Mouse (Mus musculus) lung, embryonic 14.5 days (tissue): ENCODE measurements around the gene Gpc6. TPM values are rescaled to one million over a fixed set of nuclear protein-coding genes. Genes with fewer than 3 reads are reported as not detected.
A peak's percentile ranks its signal among the peaks of the same experiment; 100 is the strongest.

Source experiments
- ATAC-seq: fragments of 200-750 bp; cut with Nextera tagmentation; 2 replicates; pipeline ENCODE4 v1.8.0; 2017; ENCODE audit warnings: mild to moderate bottlenecking, moderate TSS enrichment, moderate library complexity; ENCODE audit not compliant: insufficient read depth
- DNase-seq: peaks from one replicate; pipeline ENCODE4 v3.0.0-alpha.2; 2015
- H3K27ac ChIP-seq: fragments of 300-500 bp; sonication (generic); 2 replicates; pipeline ENCODE4 v1.5.1; 2014; ENCODE audit warnings: low read depth, mild to moderate bottlenecking, moderate library complexity
- H3K27me3 ChIP-seq: fragments of 300-500 bp; sonication (generic); 2 replicates; pipeline ENCODE4 v1.6.1; 2014; ENCODE audit warnings: low read length, control low read depth; ENCODE audit not compliant: insufficient read depth
- H3K36me3 ChIP-seq: fragments of 300-500 bp; sonication (generic); 2 replicates; pipeline ENCODE4 v1.6.1; 2014; ENCODE audit warnings: control low read depth; ENCODE audit not compliant: insufficient read depth
- H3K4me1 ChIP-seq: fragments of 300-500 bp; sonication (generic); 2 replicates; pipeline ENCODE4 v1.6.1; 2014; ENCODE audit warnings: antibody characterized with exemption, control low read depth; ENCODE audit not compliant: insufficient read depth
- H3K4me2 ChIP-seq: fragments of 300-500 bp; sonication (generic); 2 replicates; pipeline ENCODE4 v1.6.1; 2014; ENCODE audit warnings: mild to moderate bottlenecking
- H3K4me3 ChIP-seq: fragments of 300-500 bp; sonication (generic); 2 replicates; pipeline ENCODE4 v1.5.1; 2014; ENCODE audit warnings: low read depth, low read length
- H3K9ac ChIP-seq: fragments of 300-500 bp; sonication (generic); 2 replicates; pipeline ENCODE4 v1.6.1; 2014
- H3K9me3 ChIP-seq: fragments of 300-500 bp; sonication (generic); 2 replicates; pipeline ENCODE4 v1.6.1; 2016; ENCODE audit warnings: low read depth, low read length, control low read depth
- CTCF ChIP-seq: IDR thresholded peaks from 2 replicates; pipeline ENCODE4 v1.5.1; 2016; ENCODE audit warnings: antibody characterized with exemption, low read depth
- WGBS: fragments of 180-500 bp; shearing (Covaris S2); extraction: QIAGEN DNeasy Blood & Tissue Kit; methylation state at CpG from one replicate; pipeline ENCODE4 v1.1.7; 2014; 5-methylcytosine and 5-hydroxymethylcytosine counted together
- polyA plus RNA-seq: library from polyadenylated mRNA; unstranded; fragments of >200 nt; fragmentation: Nextera tagmentation; extraction: Ambion mirVana; gene quantifications from 2 replicates; pipeline ENCODE4 v1.2.1, GENCODE M21; 2014

Gene Gpc6
- polyA plus RNA-seq, 1 experiment from 2014 or later = 38.9 TPM

DNA sequence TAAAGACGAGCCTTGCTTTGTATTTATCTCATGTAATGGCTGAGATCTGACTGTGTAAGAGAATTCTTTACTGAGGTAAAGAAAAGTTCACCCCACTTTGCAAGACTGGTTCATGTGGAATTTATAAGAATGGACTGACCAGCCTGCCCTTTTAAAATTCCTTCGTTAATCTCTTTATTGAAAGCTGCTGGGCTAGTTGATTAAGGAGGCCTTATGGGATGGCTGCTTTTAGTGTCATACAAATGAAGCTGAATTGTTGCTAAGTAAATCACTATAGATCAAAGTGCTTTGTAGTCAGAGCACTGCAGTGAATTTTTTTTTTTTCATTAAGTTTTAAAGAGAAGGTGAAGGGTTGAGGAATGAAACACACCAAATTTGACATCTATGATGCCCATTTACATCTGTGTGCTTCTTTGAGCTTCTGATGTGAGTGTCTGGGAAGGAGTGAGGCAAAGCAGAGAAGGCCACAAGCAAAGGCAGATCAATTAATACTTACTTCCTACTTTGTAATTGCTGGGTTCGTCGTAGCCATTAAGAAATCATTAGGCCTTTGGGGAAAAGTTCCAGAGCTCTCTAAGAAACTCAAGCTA lies 90.3 kb downstream of the Gpc6 start:
- no peak overlapping the region for H3K4me3 ChIP-seq
- H3K4me2 ChIP-seq = no peak overlapping the region
- no peaks in the 10 kb centered on the region for H3K27me3 ChIP-seq
- WGBS = 68% methylated on average over 4 of the region's 4 CpGs
- no peak for TF ChIP-seq CTCF
- ATAC-seq (no peak), DNase-seq (no peak)
- H3K9ac ChIP-seq = no peak overlapping the region
- 0 out of 2 replicates have a peak, but pooled peaks cover 3% of the 10 kb centered on the region for H3K4me1 ChIP-seq
- no peaks in the 10 kb centered on the region for H3K36me3 ChIP-seq
- no peak overlapping the region for H3K27ac ChIP-seq
- H3K9me3 ChIP-seq = no peaks in the 10 kb centered on the region

DNA sequence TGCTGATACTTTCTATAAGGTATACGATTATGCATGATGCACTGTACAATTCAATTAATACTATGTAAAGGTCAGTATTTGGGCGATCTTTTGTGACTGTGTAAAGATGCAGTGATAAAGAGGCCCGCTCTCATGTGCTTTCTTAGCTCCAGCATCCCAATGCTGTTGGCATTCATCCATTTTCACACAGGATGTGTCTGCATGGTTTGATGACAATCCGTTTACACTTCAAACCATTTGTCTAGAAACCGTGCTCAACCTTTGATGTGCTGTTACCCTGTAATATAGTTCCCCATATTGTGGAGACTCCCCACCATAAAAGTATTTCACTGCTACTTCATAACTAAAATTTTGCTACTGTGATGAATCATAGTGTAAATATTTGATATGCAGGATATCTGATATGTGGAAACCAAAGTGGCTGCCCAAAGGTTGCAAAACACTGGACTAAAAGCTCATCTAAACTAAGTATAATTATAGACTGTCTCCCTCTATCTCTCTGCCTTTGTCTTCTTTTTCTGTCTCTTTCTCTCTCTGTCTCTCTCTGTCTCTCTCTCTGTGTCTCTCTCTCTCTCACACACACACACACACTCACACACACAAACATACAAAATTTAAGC lies 97.2 kb downstream of the Gpc6 start:
- H3K36me3 ChIP-seq = no peaks in the 10 kb centered on the region
- no peak for TF ChIP-seq CTCF
- H3K4me3 ChIP-seq = no peak overlapping the region
- DNase-seq (peak; percentile 50), ATAC-seq (peak; percentile 21; the same call in 1 of the 2 replicates)
- H3K27me3 ChIP-seq = no peaks in the 10 kb centered on the region
- 0 out of 2 replicates have a peak, but pooled peaks cover 3% of the 10 kb centered on the region for H3K4me1 ChIP-seq
- H3K9me3 ChIP-seq = no peaks in the 10 kb centered on the region
- H3K9ac ChIP-seq = no peak overlapping the region
- no peak overlapping the region for H3K27ac ChIP-seq
- no peak overlapping the region for H3K4me2 ChIP-seq
- WGBS = 52% methylated on average over 5 of the region's 5 CpGs

DNA sequence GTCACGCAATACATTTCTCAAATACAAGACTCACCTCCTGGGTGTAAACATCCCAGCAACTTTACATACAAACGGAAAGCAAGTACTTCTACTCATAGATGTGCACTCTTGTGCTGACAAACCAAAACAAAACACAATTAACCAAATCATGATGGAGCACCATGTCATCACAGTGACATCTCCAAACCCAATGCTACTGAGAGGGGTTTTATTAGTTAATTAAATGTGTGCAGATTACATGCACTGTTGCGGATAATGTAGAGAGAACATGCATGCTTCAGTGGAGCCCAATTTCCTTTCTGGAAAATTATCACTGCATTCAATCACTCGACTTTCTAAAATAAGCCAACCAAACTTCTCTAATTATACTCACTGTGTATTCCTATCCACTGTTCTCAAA lies 109.0 kb downstream of the Gpc6 start:
- no peak overlapping the region for H3K4me3 ChIP-seq
- H3K27ac ChIP-seq = no peak overlapping the region
- 88% methylated on average over 4 of the region's 4 CpGs for WGBS
- no peak for TF ChIP-seq CTCF
- DNase-seq = no peak
- no peak for ATAC-seq
- no peaks in the 10 kb centered on the region for H3K9me3 ChIP-seq
- no peaks in the 10 kb centered on the region for H3K36me3 ChIP-seq
- H3K4me2 ChIP-seq = no peak overlapping the region
- H3K4me1 ChIP-seq = no peaks in the 10 kb centered on the region
- H3K27me3 ChIP-seq = no peaks in the 10 kb centered on the region
- H3K9ac ChIP-seq = no peak overlapping the region

DNA sequence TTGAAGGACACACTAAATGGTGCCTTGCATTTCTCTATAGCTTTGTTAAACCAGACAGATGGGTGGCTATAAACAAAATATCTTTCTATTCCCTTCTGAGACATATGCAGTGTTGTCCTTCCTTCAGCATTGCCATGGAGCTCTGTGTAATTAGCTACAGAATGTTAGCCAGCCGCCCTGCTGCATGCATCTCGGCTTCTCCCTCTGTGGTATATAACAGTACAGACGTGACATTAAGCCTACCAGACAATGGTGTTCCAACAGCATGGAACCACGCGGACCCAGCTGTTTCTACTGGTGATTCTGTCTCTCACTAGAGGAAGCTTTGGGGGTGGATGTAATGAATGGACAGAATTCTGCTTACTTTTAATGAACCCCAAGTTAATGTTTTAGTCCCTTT lies 115.9 kb downstream of the Gpc6 start:
- Histone ChIP-seq H3K4me2 (no peak overlapping the region), H3K27ac (no peak overlapping the region), H3K27me3 (no peaks in the 10 kb centered on the region), H3K4me1 (no peaks in the 10 kb centered on the region), H3K9ac (no peak overlapping the region), H3K4me3 (no peak overlapping the region), H3K36me3 (no peaks in the 10 kb centered on the region), H3K9me3 (no peaks in the 10 kb centered on the region)
- 82% methylated on average over 5 of the region's 5 CpGs for WGBS
- no peak for DNase-seq
- no peak for TF ChIP-seq CTCF
- no peak for ATAC-seq

DNA sequence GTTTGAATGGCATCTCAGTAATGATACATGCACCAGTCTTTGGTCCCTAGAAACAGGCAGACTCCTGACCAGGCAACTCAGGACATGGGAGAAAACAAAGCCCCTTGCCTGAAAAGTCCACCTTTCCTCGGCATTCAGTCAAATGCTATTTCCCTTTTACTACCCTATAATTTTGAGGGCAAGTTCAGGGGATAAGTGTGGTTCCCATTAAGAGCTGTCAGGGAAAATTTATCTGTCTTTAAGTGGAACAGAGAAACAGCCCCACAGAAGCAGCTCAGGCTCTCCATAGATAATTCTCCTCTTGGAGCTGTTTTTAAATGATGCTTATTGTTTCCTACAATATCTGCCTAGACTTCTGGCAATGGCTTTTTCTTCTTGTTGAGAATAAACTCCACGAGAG lies 123.8 kb downstream of the Gpc6 start:
- ATAC-seq (no peak), DNase-seq (no peak)
- Histone ChIP-seq H3K4me3 (no peak overlapping the region), H3K27me3 (no peaks in the 10 kb centered on the region), H3K27ac (no peak overlapping the region), H3K9me3 (no peaks in the 10 kb centered on the region), H3K4me2 (no peak overlapping the region), H3K4me1 (no peaks in the 10 kb centered on the region), H3K36me3 (no peaks in the 10 kb centered on the region), H3K9ac (no peak overlapping the region)
- TF ChIP-seq CTCF = no peak
- WGBS = 68% methylated on average over 2 of the region's 2 CpGs

DNA sequence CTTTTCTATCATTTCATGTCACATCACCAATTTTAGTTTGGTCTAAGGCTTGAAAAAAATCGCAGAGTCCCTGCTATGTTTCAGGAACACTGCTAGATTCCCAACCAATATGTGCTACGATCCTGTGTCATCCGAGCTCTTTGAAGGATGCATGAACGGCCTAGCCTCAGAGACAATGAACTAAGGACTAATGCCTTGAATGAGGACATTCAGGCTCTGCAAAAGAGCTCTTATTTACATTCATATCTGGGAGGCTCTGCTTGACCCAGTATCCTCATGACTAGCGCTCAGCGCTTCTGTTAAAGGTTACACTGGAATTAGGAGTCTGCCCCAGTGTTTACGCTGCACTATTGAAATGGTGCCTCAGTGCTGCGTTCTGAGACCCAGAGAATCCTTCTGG lies 125.8 kb downstream of the Gpc6 start:
- no peak for TF ChIP-seq CTCF
- H3K9me3 ChIP-seq = no peaks in the 10 kb centered on the region
- no peak overlapping the region for H3K27ac ChIP-seq
- H3K27me3 ChIP-seq = no peaks in the 10 kb centered on the region
- H3K4me2 ChIP-seq = no peak overlapping the region
- no peak for ATAC-seq
- H3K36me3 ChIP-seq = no peaks in the 10 kb centered on the region
- no peak overlapping the region for H3K4me3 ChIP-seq
- no peak overlapping the region for H3K9ac ChIP-seq
- 82% methylated on average over 8 of the region's 8 CpGs for WGBS
- no peak for DNase-seq
- H3K4me1 ChIP-seq = no peaks in the 10 kb centered on the region

DNA sequence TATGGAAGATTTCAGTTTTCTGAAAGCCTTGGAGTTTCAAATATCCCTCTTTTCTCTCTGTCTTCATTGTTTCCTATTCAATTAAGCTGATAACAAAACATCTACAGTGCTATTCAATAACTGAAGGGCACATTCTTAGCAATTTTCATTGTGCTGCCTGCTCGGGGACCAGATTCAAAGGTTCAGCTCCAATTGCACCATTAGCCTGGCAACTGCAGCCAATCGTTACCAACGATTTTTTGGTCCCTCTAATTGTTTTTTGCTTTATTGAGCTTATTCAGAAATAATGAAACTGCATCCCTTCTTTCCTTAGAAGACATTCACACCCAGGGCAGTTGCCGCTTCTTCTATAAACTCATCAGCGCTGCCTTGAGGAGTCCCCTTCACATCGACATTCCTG lies 128.2 kb downstream of the Gpc6 start:
- Histone ChIP-seq H3K27ac (no peak overlapping the region), H3K9ac (no peak overlapping the region), H3K36me3 (no peaks in the 10 kb centered on the region), H3K27me3 (no peaks in the 10 kb centered on the region), H3K4me1 (no peaks in the 10 kb centered on the region), H3K9me3 (no peaks in the 10 kb centered on the region), H3K4me3 (no peak overlapping the region), H3K4me2 (no peak overlapping the region)
- ATAC-seq (no peak), DNase-seq (no peak)
- 89% methylated on average over 6 of the region's 6 CpGs for WGBS
- no peak for TF ChIP-seq CTCF
